Mouse (Mus musculus) liver, adult 2 months (tissue): ENCODE measurements at regions not wholly inside any gene's neighbourhood (a gene's known extent, or its start where the extent isn't known, plus 50 kb on each side); places are given as distances from the start of the nearest gene placed in this dataset.

Experiments used
- CTCF ChIP-seq: fragments of 200-500 bp; IDR thresholded peaks from 2 replicates; pipeline ENCODE4 v1.5.1; 2011; ENCODE audit warnings: low read depth, low read length, control low read depth
- POLR2A ChIP-seq: fragments of 200-500 bp; IDR thresholded peaks from 2 replicates; pipeline ENCODE4 v1.6.1; 2011; ENCODE audit warnings: low read length, control low read depth; ENCODE audit not compliant: insufficient read depth; ENCODE audit errors: extremely low read depth

DNA sequence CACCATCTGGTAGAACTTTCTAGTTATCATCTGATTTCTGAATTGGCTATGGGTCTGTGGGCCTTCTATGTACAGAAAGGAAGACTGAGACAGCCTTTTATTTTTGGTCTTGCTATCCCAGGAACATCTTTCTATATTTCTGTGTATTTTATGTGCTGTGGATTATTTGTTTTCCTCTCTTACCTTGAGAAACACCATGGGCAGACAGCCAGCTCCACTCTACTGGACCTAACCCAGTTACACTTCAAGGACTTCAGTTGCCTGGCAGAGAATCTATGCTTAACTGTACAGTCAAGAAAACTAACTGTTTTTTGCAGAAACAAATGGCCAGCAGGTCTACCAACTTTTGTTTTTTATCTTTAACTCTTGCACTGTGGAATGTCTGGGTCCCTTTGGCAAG, 122.1 kb downstream of the Sqor start:
- TF ChIP-seq CTCF (no peak), POLR2A (no peak)
